Mouse (Mus musculus) c-Kit-positive CD71-negative TER-119-negative erythroid progenitor cells, embryonic 14.5 days (primary cell): ENCODE results near the gene Ferd3l.

Experiments used
- DNase-seq: peaks from one replicate; pipeline ENCODE4 v3.0.0-alpha.2; 2013; ENCODE audit warnings: low read depth

Gene Ferd3l

DNA sequence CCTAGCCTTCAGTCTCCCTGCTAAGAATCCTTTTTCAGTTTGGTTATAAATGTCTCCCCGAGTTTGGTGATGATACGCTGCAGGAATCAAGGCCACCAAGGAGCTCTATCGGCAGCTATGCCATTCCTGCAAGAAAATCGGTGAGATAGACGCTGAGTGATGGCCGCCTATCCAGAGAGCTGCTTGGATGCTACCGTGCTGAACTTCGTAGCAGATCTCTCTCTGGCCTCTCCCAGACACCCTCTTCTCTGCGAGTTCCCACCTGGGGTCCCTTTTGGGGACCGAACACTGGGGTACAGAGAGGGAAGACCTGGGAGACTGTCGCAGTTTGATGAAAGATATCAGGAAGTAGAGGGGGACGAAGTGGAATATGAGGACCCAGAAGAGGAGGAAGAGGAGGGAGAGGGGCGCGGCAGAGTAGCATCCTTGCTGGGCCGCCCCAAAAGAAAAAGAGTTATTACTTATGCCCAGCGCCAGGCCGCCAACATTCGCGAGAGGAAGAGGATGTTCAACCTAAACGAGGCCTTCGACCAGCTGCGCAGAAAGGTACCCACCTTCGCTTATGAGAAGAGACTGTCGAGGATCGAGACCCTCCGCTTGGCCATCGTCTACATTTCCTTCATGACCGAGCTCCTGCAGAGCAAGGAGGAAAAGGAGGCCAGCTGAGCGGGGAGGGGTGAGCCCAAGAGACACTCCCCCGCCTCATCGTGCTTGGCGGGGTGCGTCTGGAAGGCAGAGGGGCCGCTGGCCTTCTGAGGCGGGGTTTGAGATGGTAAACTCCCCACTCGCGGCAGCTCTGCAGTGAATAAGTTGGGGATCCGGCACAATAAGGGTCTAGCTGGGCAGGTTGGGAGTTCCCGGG is at the start of gene Ferd3l:
TSS of gene Ferd3l (plus strand) at position 95 of the 862 bp plus-strand sequence.
- DNase-seq = no peak

GRCm38 (mm10) chr12:33893956-33894355 is 34.3 kb upstream of the Ferd3l start:
- DNase-seq = no peak

DNA sequence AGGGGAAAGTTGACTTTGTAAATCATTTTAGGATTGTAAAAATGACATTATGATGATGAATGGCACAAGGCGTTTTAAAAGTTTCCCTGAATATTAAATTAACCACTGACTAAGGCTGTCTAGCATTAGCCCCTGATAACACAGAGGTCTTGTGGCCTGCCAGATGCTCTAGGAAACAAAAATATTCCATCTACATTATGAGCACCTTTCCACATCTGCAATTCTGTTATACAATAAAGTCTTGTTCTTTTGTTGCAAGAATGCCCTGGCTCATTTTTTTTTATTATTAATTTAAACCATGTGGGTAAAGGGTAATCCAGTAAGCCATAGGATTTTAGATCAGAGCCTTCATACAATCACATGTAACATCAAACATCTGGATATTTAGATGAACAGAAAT is 33.6 kb upstream of the Ferd3l start:
- DNase-seq = no peak

DNA sequence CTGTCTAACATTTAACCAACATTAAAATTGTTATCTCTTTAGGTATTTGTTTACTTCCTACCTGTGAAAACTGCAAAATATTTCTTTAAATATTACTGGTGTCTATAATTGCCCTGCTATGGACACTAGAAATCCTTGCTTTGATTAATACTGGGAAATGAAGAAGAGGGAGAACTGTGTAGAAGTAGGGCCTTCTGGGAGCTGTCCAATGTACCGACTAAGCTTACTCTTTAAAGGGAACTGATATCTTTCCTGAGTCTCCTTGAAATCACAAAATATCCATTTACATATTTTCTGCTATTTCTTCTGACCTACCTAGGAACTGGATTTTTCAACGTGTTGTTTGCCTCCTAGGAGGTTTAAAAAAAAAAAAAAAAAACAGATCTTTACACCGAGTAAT is 1.5 kb upstream of the Ferd3l start:
- DNase-seq = peak; percentile 4

DNA sequence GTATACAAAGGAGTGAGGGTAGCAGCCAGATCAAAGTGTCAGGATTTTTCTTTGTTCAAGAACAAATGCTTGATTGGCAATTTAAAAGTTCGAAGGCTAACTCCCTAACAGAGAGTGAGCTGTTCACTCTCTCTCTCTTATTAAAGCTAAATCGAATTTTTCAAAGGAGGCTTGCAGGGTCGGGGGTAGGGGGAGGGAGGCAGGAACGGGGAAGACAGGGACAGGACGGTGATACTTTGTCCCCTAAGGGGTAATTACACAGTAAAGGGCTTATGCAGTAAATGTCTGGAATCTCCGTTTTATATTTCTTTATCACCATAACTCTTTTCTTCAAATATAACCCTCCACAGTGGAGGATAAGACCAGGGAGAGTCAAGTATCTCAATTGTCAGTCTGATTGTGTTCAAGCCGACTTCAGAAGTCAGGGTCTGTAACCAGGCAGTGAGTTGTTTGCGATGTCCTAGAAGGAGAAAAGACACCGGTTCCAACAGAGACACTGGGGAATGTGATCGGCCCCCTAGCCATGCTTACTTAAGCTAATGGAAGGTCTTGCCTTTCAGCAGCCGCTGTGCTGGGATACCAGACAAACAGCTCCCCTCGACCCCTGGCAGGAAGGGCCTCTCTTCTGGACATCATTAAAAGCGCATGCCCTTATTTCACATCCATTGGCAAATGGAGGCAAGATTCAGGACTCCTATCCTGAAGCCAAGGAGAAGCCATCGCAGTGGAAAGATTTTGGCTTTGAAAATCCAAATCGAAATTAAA is 709 bp upstream of the Ferd3l start:
- DNase-seq = no peak

- DNase-seq = no peak
These were observed 24.6 kb downstream of the Ferd3l start for GRCm38 (mm10) chr12:33952843-33953242.

GRCm38 (mm10) chr12:33954931-33955565 is 26.8 kb downstream of the Ferd3l start:
- DNase-seq = no peak

DNA sequence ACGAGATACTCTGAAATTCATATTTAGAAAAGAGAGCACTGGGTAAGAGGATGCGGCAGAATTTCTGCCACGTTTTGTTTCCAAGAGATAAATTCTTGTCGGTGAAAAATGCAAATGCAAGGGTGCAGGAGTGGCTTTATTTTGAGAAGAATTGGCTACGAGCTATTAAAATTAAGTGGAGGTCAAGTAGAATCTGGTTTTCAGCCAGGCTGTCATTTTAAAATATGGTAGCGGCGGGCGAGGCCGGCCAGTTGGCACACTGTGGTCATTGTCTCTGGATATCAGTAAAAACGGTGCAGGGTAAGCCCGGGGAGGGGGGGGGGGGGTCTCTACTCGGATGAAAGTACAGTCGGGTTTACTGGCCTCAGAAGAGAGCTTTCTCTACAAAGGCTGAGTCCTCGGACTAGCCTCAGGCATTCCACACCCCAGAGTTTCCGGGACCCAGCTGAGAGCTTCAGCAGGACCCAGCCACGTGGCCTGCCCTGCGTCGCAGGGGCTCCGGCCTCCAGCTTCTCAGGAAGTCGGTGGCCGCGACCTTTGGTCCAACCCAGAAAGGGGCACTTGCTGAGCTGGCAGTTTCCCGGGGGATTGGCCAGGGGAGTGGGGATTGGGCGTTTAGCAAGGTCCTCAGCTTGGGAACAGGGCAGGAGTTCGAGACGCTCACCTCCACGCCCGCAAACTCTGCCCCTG is 27.5 kb downstream of the Ferd3l start:
- no peak for DNase-seq

GRCm38 (mm10) chr12:33956576-33957399 is 28.6 kb downstream of the Ferd3l start:
- DNase-seq = no peak

DNA sequence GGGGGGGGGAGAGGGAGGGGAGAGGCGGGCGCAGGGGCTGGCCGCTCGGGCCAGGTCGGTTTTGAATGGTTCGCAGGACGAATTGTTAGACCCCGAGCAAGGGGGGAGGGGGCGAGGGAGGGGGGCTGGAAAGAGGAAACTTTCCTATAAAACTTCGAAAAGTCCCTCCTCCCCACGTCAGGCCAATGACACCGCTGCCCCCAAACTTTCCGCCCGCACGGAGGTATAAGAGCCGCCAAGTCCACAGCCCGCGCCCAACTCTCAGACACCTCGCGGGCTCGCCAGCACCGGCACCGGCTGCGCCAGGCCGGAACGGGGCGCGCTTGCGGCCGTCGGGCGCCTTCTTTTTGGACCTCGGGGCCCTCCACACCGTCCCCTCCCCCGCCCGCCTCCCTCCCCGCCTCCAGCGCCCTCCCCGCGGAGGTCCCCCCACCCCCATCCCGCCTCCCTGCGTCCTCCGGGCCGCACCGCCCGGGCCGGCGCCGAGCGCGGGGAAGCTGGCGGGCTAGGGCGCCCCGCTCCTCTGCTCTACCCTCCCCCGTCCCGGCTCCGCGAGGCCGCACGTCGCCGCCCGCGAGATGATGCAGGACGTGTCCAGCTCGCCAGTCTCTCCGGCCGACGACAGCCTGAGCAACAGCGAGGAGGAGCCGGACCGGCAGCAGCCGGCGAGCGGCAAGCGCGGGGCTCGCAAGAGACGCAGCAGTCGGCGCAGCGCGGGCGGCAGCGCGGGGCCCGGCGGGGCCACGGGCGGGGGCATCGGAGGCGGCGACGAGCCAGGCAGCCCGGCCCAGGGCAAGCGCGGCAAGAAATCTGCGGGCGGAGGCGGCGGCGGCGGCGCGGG is 29.4 kb downstream of the Ferd3l start, which contains the start of gene Twist1:
TSS of gene Twist1 (plus strand) at position 272 of the 841 bp plus-strand sequence.
- DNase-seq = no peak

DNA sequence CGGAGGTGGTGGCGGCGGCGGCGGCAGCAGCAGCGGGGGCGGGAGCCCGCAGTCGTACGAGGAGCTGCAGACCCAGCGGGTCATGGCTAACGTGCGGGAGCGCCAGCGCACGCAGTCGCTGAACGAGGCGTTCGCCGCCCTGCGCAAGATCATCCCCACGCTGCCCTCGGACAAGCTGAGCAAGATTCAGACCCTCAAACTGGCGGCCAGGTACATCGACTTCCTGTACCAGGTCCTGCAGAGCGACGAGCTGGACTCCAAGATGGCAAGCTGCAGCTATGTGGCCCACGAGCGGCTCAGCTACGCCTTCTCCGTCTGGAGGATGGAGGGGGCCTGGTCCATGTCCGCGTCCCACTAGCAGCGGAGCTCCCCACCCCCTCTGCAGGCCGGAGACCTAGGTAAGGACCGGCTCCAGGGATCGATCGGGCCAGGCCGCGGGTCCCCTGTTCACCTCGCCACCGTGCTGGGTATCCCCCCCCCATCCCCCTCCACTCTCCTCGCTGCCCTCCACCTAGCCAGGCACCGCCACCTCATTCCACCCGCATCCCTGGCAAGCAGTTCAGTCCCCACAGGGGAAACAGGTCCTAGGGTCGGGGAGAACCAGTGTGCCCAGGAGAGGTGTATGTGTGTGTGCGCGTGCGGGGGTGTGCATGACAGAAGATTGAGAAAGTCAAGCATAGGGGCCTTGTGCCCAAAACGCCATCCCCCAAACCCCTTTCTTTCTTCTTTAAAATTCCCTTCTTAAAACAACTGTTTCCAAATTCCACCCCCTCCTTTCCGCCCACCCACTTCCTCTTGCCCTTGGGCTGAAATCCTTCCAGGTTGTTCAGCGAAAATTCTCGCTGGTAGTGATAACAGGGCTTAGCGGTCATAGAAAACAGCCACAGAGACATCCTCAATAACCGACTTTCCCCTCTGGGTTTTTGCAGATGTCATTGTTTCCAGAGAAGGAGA is 30.3 kb downstream of the Ferd3l start:
- DNase-seq = no peak

DNA sequence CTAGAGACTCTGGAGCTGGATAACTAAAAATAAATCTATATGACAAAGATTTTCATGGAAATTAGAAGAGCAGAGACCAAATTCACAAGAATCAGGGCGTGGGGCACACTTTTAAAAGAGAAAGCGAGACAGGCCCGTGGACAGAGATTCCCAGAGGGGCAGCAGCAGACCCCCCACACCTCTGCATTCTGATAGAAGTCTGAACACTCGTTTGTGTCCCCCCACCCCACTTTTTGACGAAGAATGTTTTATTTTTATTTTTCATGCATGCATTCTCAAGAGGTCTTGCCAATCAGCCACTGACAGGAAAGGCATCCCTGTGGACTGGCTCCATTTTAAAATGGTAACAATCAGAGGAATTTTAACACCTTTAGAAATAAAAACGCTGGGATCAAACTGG is 31.0 kb downstream of the Ferd3l start:
- no peak for DNase-seq

GRCm38 (mm10) chr12:33959846-33960245 is 31.6 kb downstream of the Ferd3l start:
- DNase-seq = no peak

GRCm38 (mm10) chr12:33961013-33961412 is 32.8 kb downstream of the Ferd3l start:
- DNase-seq = no peak

GRCm38 (mm10) chr12:33962118-33962772 is 34.0 kb downstream of the Ferd3l start:
- DNase-seq = no peak

GRCm38 (mm10) chr12:33962773-33963130 is 34.5 kb downstream of the Ferd3l start:
- DNase-seq = no peak

DNA sequence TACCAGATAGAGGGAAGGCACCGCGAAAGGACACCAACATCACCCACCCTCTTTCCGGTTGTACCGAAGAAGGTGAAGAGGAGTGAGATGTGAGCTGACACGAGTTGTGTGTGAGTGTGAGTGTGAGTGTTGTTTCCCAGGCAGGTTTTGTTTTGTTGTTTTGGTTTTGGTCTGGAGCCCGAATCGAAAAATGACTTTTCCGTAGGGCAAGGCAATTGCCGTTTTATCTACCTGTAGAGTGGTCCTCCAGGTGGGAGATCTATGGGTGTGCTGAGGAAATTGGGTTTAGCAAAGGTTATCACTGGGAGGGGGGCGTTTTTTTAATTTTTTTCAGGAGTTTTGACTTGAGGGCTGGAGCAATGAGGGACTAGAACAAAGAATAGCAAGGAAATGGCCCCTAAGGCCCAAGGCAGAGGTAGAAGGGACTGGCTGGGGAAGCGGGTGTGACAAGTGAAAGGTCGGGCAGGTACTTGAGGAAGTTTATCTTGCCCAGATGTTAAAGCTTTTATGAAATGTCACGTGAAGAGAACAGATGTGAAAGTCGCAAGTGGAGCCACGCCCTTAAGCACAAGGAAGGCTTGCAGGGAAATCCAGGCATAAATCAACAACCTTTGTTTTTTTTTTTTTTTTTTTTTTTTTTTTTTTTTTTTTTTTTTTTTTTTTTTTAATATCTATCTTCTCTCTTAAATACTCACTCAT is 35.6 kb downstream of the Ferd3l start:
- no peak for DNase-seq

GRCm38 (mm10) chr12:33964427-33964826 is 36.2 kb downstream of the Ferd3l start:
- no peak for DNase-seq
